Comparison of ENCODE assay signal across 8 mouse cellular contexts in genomic region chr14:76153003-76153675, GRCm38 (mm10). TPM values are rescaled to one million over a fixed set of nuclear protein-coding genes. Genes with fewer than 3 reads are reported as not detected.
DNase-seq lines count a peak whose midpoint lies in the region; ATAC-seq and TF ChIP-seq lines count a peak whose summit lies in the region.

No protein-coding gene starts in this region.

- no peaks in the 10 kb centered on the region for H3K9me3 ChIP-seq in forebrain, embryonic 15.5 days
- no peaks in the 10 kb centered on the region for H3K9me3 ChIP-seq in midbrain, postnatal 0 days (ENCODE audit: low read length)

- H3K4me1 ChIP-seq in forebrain, embryonic 15.5 days: peaks cover 27% of the 10 kb centered on the region
- H3K4me1 ChIP-seq in midbrain, postnatal 0 days (ENCODE audit: insufficient read depth, low read length): no peaks in the 10 kb centered on the region

- peak overlapping the region; percentile 42 for H3K4me2 ChIP-seq in forebrain, embryonic 15.5 days (replicated peaks)
- peak overlapping the region; percentile 61 for H3K4me2 ChIP-seq in midbrain, postnatal 0 days (ENCODE audit: low read depth, low read length, poor library complexity, severe bottlenecking)

- no peaks in the 10 kb centered on the region for H3K27me3 ChIP-seq in forebrain, embryonic 15.5 days
- no peaks in the 10 kb centered on the region for H3K27me3 ChIP-seq in midbrain, postnatal 0 days (ENCODE audit: insufficient read depth, low read length)

- no peaks in the 10 kb centered on the region for H3K36me3 ChIP-seq in forebrain, embryonic 15.5 days
- H3K36me3 ChIP-seq in midbrain, postnatal 0 days (ENCODE audit: insufficient read depth, low read length): no peaks in the 10 kb centered on the region

- peak overlapping the region; percentile 98 for H3K27ac ChIP-seq in forebrain, embryonic 15.5 days (replicated peaks)
- peak overlapping the region; percentile 93 for H3K27ac ChIP-seq in midbrain, postnatal 0 days (ENCODE audit: low read depth, low read length)

- DNase-seq in adrenal gland, postnatal 14 days: peak; percentile 31
- DNase-seq in adrenal gland, postnatal 36 days: no peak
- peak; percentile 11 to 34 for DNase-seq in spleen, postnatal 10 days (ENCODE audit: low spot score in 2 of 2)
- DNase-seq in spleen, postnatal 36 days (ENCODE audit: low spot score in 2 of 2): no peak
- peak; percentile 35 for DNase-seq in kidney, postnatal 10 days
- DNase-seq in midbrain, postnatal 0 days (ENCODE audit: low spot score): peak; percentile 26
- no peak for DNase-seq in ovary, postnatal 36 days (ENCODE audit: low spot score)

- H3K4me3 ChIP-seq in forebrain, embryonic 15.5 days: peak overlapping the region; percentile 72
- peak overlapping the region; percentile 61 for H3K4me3 ChIP-seq in midbrain, postnatal 0 days (ENCODE audit: low read depth, low read length)

- WGBS in forebrain, embryonic 15.5 days: 5% methylated on average over 24 of the region's 24 CpGs
- 1% methylated on average over 24 of the region's 24 CpGs for WGBS in midbrain, postnatal 0 days

- H3K9ac ChIP-seq in forebrain, embryonic 15.5 days (replicated peaks): peak overlapping the region; percentile 29
- peak overlapping the region; percentile 72 for H3K9ac ChIP-seq in midbrain, postnatal 0 days (replicated peaks; ENCODE audit: low read length, poor library complexity, severe bottlenecking)

- ATAC-seq in forebrain, embryonic 15.5 days (replicated peaks): peak; percentile 9; the same call in 1 of the 2 replicates
- ATAC-seq in midbrain, postnatal 0 days (ENCODE audit: low FRiP score): peak; percentile 64

- no peak for TF ChIP-seq CTCF in midbrain, postnatal 0 days (IDR thresholded peaks at IDR 0.05)

RNA-seq across cellular contexts. Expression of gene Nufip1, which starts 42.4 kb away (rescaled TPM):
- 7.7 and 8.0 TPM in 2 replicates for total RNA-seq in adrenal gland, postnatal 14 days (2021)
- total RNA-seq in adrenal gland, postnatal 36 days (2021): 1 to 10 TPM; 7.5 to 8.5 TPM
- 15.2 and 16.5 TPM in 2 replicates for polyA plus RNA-seq in forebrain, embryonic 15.5 days (2015; fragmentation: Nextera tagmentation; extraction: Ambion mirVana)
- total RNA-seq in midbrain, postnatal 0 days (2014; rRNA removed): 10.4 and 10.6 TPM in 2 replicates
- polyA plus RNA-seq in midbrain, postnatal 0 days (2015; fragmentation: Nextera tagmentation; extraction: Ambion mirVana): 12.8 and 14.3 TPM in 2 replicates

RNA-seq across cellular contexts. Expression of gene Gpalpp1, which starts 42.6 kb away (rescaled TPM):
- total RNA-seq in adrenal gland, postnatal 14 days (2021): 17.7 and 19.4 TPM in 2 replicates
- 10 to 100 TPM; 19.8 to 22.8 TPM for total RNA-seq in adrenal gland, postnatal 36 days (2021)
- polyA plus RNA-seq in forebrain, embryonic 15.5 days (2015; fragmentation: Nextera tagmentation; extraction: Ambion mirVana): 13.6 and 14.4 TPM in 2 replicates
- total RNA-seq in midbrain, postnatal 0 days (2014; rRNA removed): 18.6 and 20.2 TPM in 2 replicates
- polyA plus RNA-seq in midbrain, postnatal 0 days (2015; fragmentation: Nextera tagmentation; extraction: Ambion mirVana): 8.3 and 8.6 TPM in 2 replicates

Comparison
In these comparisons a context has a peak if more than half of its experiments do, and no peak if none do; other contexts are left out.
1. DNase-seq: peak in adrenal gland, postnatal 14 days (single experiment), spleen, postnatal 10 days (2 of 2), kidney, postnatal 10 days (single experiment) and midbrain, postnatal 0 days (single experiment); none in adrenal gland, postnatal 36 days (0 of 2), spleen, postnatal 36 days (0 of 2) and ovary, postnatal 36 days (single experiment).